Mouse (Mus musculus) lung, postnatal 0 days (tissue): ENCODE results near the gene Aebp2.

Experiments
- CTCF ChIP-seq: IDR thresholded peaks from 2 replicates; pipeline ENCODE4 v1.5.1; 2016; ENCODE audit warnings: antibody characterized with exemption, mild to moderate bottlenecking
- EP300 ChIP-seq: IDR thresholded peaks from 2 replicates; pipeline ENCODE4 v1.6.1; 2016; ENCODE audit warnings: antibody characterized with exemption, mild to moderate bottlenecking, control low read depth

GRCm38 (mm10) chr6:140622391-140623225 lies at the start of gene Aebp2:
- no peak for TF ChIP-seq CTCF
- no peak for TF ChIP-seq EP300
